Comparison of ENCODE assay signal across 30 mouse cellular contexts in genomic region chr7:107545011-107545410, GRCm38 (mm10). TPM values are rescaled to one million over a fixed set of nuclear protein-coding genes. Genes with fewer than 3 reads are reported as not detected.
DNase-seq lines count a peak whose midpoint lies in the region; ATAC-seq lines count a peak whose summit lies in the region.
"Had no signal": no experiment of that assay in that cellular context is flagged by ENCODE, and none has a peak within 500 bp of the region (broad histone marks: within the 10 kb centered on the region; RNA-seq: fewer than 3 reads in every experiment).

No protein-coding gene starts in this region.

- no peak overlapping the region for H3K4me2 ChIP-seq in hindbrain, embryonic 11.5 days (replicated peaks; ENCODE audit: low read depth, low read length)
- H3K4me2 ChIP-seq: embryonic facial prominence, embryonic 12.5 days; heart, embryonic 15.5 days; hindbrain, embryonic 13.5 days; limb, embryonic 15.5 days; liver, embryonic 13.5 days; midbrain, embryonic 15.5 days; neural tube, embryonic 15.5 days had no signal

- H3K27me3 ChIP-seq in heart, embryonic 10.5 days (ENCODE audit: insufficient read depth, poor library complexity, severe bottlenecking) = no peaks in the 10 kb centered on the region
- H3K27me3 ChIP-seq in hindbrain, embryonic 11.5 days (ENCODE audit: control insufficient read depth, insufficient read depth, low read length) = no peaks in the 10 kb centered on the region
- H3K27me3 ChIP-seq: embryonic facial prominence, embryonic 12.5 days; heart, embryonic 15.5 days; hindbrain, embryonic 13.5 days; limb, embryonic 15.5 days; liver, embryonic 13.5 days; midbrain, embryonic 15.5 days; neural tube, embryonic 15.5 days had no signal

- H3K27ac ChIP-seq in heart, embryonic 10.5 days = no peak overlapping the region
- H3K27ac ChIP-seq in hindbrain, embryonic 11.5 days (ENCODE audit: low read depth, low read length) = no peak overlapping the region
- H3K27ac ChIP-seq: embryonic facial prominence, embryonic 12.5 days; heart, embryonic 15.5 days; hindbrain, embryonic 13.5 days; limb, embryonic 10.5 days; limb, embryonic 15.5 days; liver, embryonic 13.5 days; midbrain, embryonic 10.5 days; midbrain, embryonic 15.5 days; neural tube, embryonic 15.5 days had no signal

- H3K36me3 ChIP-seq in heart, embryonic 10.5 days = no peaks in the 10 kb centered on the region
- H3K36me3 ChIP-seq in hindbrain, embryonic 11.5 days (ENCODE audit: control insufficient read depth, insufficient read depth, low read length) = no peaks in the 10 kb centered on the region
- H3K36me3 ChIP-seq: embryonic facial prominence, embryonic 12.5 days; G1E; heart, embryonic 15.5 days; hindbrain, embryonic 13.5 days; limb, embryonic 10.5 days; limb, embryonic 15.5 days; liver, embryonic 13.5 days; midbrain, embryonic 10.5 days; midbrain, embryonic 15.5 days; neural tube, embryonic 15.5 days had no signal

- H3K9ac ChIP-seq in hindbrain, embryonic 11.5 days (ENCODE audit: low read depth, low read length) = no peak overlapping the region
- H3K9ac ChIP-seq: embryonic facial prominence, embryonic 12.5 days; heart, embryonic 15.5 days; hindbrain, embryonic 13.5 days; limb, embryonic 15.5 days; liver, embryonic 13.5 days; midbrain, embryonic 15.5 days; neural tube, embryonic 15.5 days had no signal

- no peak overlapping the region for H3K4me3 ChIP-seq in heart, embryonic 10.5 days
- H3K4me3 ChIP-seq in hindbrain, embryonic 11.5 days (ENCODE audit: low read depth, low read length) = no peak overlapping the region
- H3K4me3 ChIP-seq: embryonic facial prominence, embryonic 12.5 days; heart, embryonic 15.5 days; hindbrain, embryonic 13.5 days; limb, embryonic 10.5 days; limb, embryonic 15.5 days; liver, embryonic 13.5 days; midbrain, embryonic 10.5 days; midbrain, embryonic 15.5 days; neural tube, embryonic 15.5 days had no signal

- no peaks in the 10 kb centered on the region for H3K9me3 ChIP-seq in heart, embryonic 10.5 days
- no peaks in the 10 kb centered on the region for H3K9me3 ChIP-seq in hindbrain, embryonic 11.5 days (ENCODE audit: control insufficient read depth, low read length)
- H3K9me3 ChIP-seq: embryonic facial prominence, embryonic 12.5 days; heart, embryonic 15.5 days; hindbrain, embryonic 13.5 days; limb, embryonic 10.5 days; limb, embryonic 15.5 days; liver, embryonic 13.5 days; midbrain, embryonic 10.5 days; midbrain, embryonic 15.5 days; neural tube, embryonic 15.5 days had no signal

- peak; percentile 43 to 50 for DNase-seq in cerebellum, adult 18-20 months
- DNase-seq in cerebellum, adult 8-10 months = no peak
- peak; percentile 9 for DNase-seq in gastrocnemius, adult 18-20 months (ENCODE audit: low spot score)
- DNase-seq in gastrocnemius, postnatal 4 days (ENCODE audit: low spot score in 2 of 2) = no peak
- DNase-seq in heart, embryonic 10.5 days (ENCODE audit: low spot score) = peak; percentile 50
- no peak for DNase-seq in heart, postnatal 4 days
- DNase-seq in hindbrain, embryonic 11.5 days (ENCODE audit: low spot score) = no peak
- DNase-seq: embryo, embryonic 11 days; kidney, adult 9 months; kidney, postnatal 10 days; layer of hippocampus, postnatal 36 days; liver, embryonic 13.5 days; lung, adult 2 months; lung, postnatal 10 days; retina, postnatal 1 day; right cerebral cortex, postnatal 14 days; thymus, postnatal 4 days had no signal

- 0 out of 2 replicates have a peak, but pooled peaks cover 2% of the 10 kb centered on the region for H3K4me1 ChIP-seq in heart, embryonic 10.5 days
- H3K4me1 ChIP-seq in hindbrain, embryonic 11.5 days (replicated peaks; ENCODE audit: control insufficient read depth, insufficient read depth, low read length) = no peaks in the 10 kb centered on the region
- H3K4me1 ChIP-seq: embryonic facial prominence, embryonic 12.5 days; heart, embryonic 15.5 days; hindbrain, embryonic 13.5 days; limb, embryonic 10.5 days; limb, embryonic 15.5 days; liver, embryonic 13.5 days; midbrain, embryonic 10.5 days; midbrain, embryonic 15.5 days; neural tube, embryonic 15.5 days had no signal

- no peak for ATAC-seq in hindbrain, embryonic 11.5 days (ENCODE audit: low FRiP score)
- ATAC-seq: forebrain, embryonic 14.5 days; intestine, embryonic 16.5 days; midbrain, embryonic 15.5 days; Patski had no signal

- WGBS in heart, embryonic 10.5 days = 72% methylated on average over 1 of the region's 1 CpGs
- 80% methylated on average over 1 of the region's 1 CpGs for WGBS in hindbrain, embryonic 11.5 days

RNA-seq across cellular contexts. Expression of gene Olfml1, which starts 22.2 kb away (rescaled TPM):
- total RNA-seq in gastrocnemius, adult 18-20 months (2021) = 1 to 10 TPM; 1.5 to 1.7 TPM
- total RNA-seq in gastrocnemius, postnatal 4 days (2021) = 10 to 100 TPM; 21.2 to 21.9 TPM
- 5.8 and 8.0 TPM in 2 replicates for polyA plus RNA-seq in heart, embryonic 10.5 days (2016; fragmentation: Nextera tagmentation; extraction: Ambion mirVana)
- 1 to 10 TPM; 7.8 to 8.4 TPM for total RNA-seq in heart, postnatal 4 days (2021)
- 10.7 and 11.4 TPM in 2 replicates for polyA plus RNA-seq in hindbrain, embryonic 11.5 days (2014; fragmentation: Nextera tagmentation; extraction: Ambion mirVana)
- total RNA-seq: G1E; megakaryocyte progenitor cell, adult 5-6 weeks had no signal
- polyA plus RNA-seq: G1E, Patski had no signal

RNA-seq across cellular contexts. Expression of gene Ppfibp2, which starts 50.0 kb away (rescaled TPM):
- total RNA-seq in gastrocnemius, adult 18-20 months (2021) = 10 to 100 TPM; 13.9 to 15.6 TPM
- 10 to 100 TPM; 24.4 to 25.7 TPM for total RNA-seq in gastrocnemius, postnatal 4 days (2021)
- polyA plus RNA-seq in heart, embryonic 10.5 days (2016; fragmentation: Nextera tagmentation; extraction: Ambion mirVana) = 8.0 and 13.3 TPM in 2 replicates
- 10 to 100 TPM; 12.7 to 13.3 TPM for total RNA-seq in heart, postnatal 4 days (2021)
- 5.0 and 5.1 TPM in 2 replicates for polyA plus RNA-seq in hindbrain, embryonic 11.5 days (2014; fragmentation: Nextera tagmentation; extraction: Ambion mirVana)
- polyA plus RNA-seq: G1E had no signal

Comparison
In these comparisons a context has a peak if more than half of its experiments do, and no peak if none do; other contexts are left out.
1. DNase-seq: peak in cerebellum, adult 18-20 months (2 of 2), gastrocnemius, adult 18-20 months (single experiment) and heart, embryonic 10.5 days (single experiment); none in cerebellum, adult 8-10 months (single experiment), gastrocnemius, postnatal 4 days (0 of 2), heart, postnatal 4 days (single experiment) and hindbrain, embryonic 11.5 days (single experiment).